Mouse (Mus musculus): ENCODE measurements around the gene Aspdh. TPM values are rescaled to one million over a fixed set of nuclear protein-coding genes. Genes with fewer than 3 reads are reported as not detected.
A peak's percentile ranks its signal among the peaks of the same experiment; 100 is the strongest.

The Aspdh gene
- polyA plus RNA-seq, 1 experiment from 2014 or later, result 3.8 TPM

DNA sequence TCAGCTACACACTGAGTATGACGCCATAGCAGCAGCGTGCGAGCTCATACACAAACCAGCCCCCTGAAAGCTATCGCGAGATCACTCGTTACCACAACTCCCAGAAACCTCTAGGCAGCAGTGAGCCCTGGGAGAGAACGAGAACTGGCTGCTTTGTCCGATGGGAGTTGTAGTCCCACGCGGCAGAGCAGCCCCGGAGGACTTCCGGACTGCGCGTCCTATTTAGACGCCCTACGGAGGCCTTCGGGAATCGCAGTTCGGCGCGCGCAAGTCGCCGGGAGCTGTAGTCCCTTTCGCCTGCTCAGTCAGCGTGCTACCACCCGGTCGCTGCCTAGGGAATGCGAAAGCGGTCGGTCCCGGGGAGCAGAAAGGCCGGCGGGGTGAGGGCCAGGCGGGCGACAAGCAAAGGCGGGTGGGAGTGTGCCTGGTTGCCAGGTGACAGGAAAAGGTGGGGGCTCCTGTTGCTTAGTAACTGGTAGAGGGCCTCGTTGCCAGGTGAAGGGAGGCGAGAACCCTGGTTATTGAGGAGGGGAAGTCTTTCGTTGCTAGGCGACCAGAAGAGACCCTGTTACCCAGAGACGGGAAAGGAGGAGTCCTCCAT is 2.7 kb downstream of the Aspdh start, which contains the start of gene Josd2:
Josd2 (plus strand) TSS at position 170 of the 601 bp plus-strand sequence.
- Histone ChIP-seq H3K4me2 (replicated peaks) (peak within 1 kb of the TSS; percentile 58), H3K9ac (peak within 1 kb of the TSS; percentile 58), H3K9me3 (no peaks in the 10 kb centered on the region), H3K4me1 (peaks cover 39% of the 10 kb centered on the region), H3K27me3 (replicated peaks) (peaks cover 8% of the 10 kb centered on the region; the same call in 1 of the 2 replicates), H3K27ac (peak within 1 kb of the TSS; percentile 64; the same call in 1 of the 2 replicates), H3K4me3 (peak within 1 kb of the TSS; percentile 60), H3K36me3 (peaks cover 5% of the 10 kb centered on the region; the same call in 1 of the 2 replicates)
- under 1% methylated on average over 42 of the region's 42 CpGs for WGBS
- peak; percentile 93 for ATAC-seq (ENCODE audit: low FRiP score, low read depth)

DNA sequence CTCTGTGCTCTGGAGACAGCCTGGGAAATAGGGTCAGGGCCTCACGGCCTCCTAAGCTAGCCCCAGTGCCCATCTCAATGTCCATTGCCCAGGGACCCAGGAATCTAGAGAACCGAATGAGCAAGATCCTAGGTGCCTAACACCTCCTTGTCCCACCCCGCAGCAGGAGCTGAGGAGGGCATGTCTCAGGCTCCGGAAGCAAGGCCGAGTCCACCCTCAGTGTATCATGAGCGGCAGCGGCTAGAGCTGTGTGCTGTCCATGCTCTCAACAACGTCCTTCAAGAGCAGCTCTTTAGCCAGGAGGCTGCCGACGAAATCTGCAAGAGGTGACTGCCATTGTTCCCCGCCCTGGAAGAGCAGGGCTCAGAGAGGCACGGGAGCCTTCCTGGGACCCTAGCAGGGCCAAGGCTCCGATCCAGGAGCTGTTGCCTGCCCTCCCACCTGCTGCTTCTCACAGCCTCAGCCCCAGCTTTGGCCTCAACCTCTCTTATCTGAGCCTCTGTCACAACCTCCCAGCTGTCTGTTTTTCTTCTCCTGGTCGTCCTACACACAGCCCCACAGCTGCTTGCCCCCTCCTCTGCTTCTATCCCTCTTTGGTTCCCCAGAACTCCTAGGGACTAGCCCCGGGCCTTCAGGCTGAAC is 3.6 kb downstream of the Aspdh start:
- Histone ChIP-seq H3K27me3 (replicated peaks) (peaks cover 3% of the 10 kb centered on the region; the same call in 1 of the 2 replicates), H3K4me3 (peak overlapping the region; percentile 60), H3K27ac (peak overlapping the region; percentile 38; the same call in 1 of the 2 replicates), H3K9ac (peak overlapping the region; percentile 58), H3K4me1 (peaks cover 39% of the 10 kb centered on the region), H3K9me3 (no peaks in the 10 kb centered on the region), H3K4me2 (replicated peaks) (peak overlapping the region; percentile 58), H3K36me3 (no peaks in the 10 kb centered on the region)
- no peak for ATAC-seq (ENCODE audit: low FRiP score, low read depth)
- 68% methylated on average over 15 of the region's 15 CpGs for WGBS

GRCm38 (mm10) chr7:44469677-44470675 is 4.8 kb downstream of the Aspdh start:
- no peak for ATAC-seq (ENCODE audit: low FRiP score, low read depth)
- 0 out of 2 replicates have a peak overlapping the region, but pooled peaks have one; percentile 7 for H3K4me2 ChIP-seq (replicated peaks)
- H3K4me3 ChIP-seq, result no peak overlapping the region
- H3K27ac ChIP-seq, result no peak overlapping the region
- no peaks in the 10 kb centered on the region for H3K36me3 ChIP-seq
- peaks cover 37% of the 10 kb centered on the region for H3K4me1 ChIP-seq
- 90% methylated on average over 16 of the region's 16 CpGs for WGBS
- H3K9ac ChIP-seq, result peak overlapping the region; percentile 3; the same call in 1 of the 2 replicates
- H3K9me3 ChIP-seq, result no peaks in the 10 kb centered on the region
- no peaks in the 10 kb centered on the region for H3K27me3 ChIP-seq (replicated peaks)

GRCm38 (mm10) chr7:44470696-44471612 is 5.8 kb downstream of the Aspdh start:
- peaks cover 8% of the 10 kb centered on the region; the same call in 1 of the 2 replicates for H3K27me3 ChIP-seq (replicated peaks)
- no peak overlapping the region for H3K4me3 ChIP-seq
- no peaks in the 10 kb centered on the region for H3K36me3 ChIP-seq
- no peaks in the 10 kb centered on the region for H3K9me3 ChIP-seq
- no peak overlapping the region for H3K9ac ChIP-seq
- ATAC-seq (ENCODE audit: low FRiP score, low read depth), result no peak
- peaks cover 37% of the 10 kb centered on the region for H3K4me1 ChIP-seq
- H3K4me2 ChIP-seq (replicated peaks), result no peak overlapping the region
- WGBS, result 87% methylated on average over 16 of the region's 16 CpGs
- no peak overlapping the region for H3K27ac ChIP-seq

- no peak for ATAC-seq (ENCODE audit: low FRiP score, low read depth)
- Histone ChIP-seq H3K4me2 (replicated peaks) (no peak overlapping the region), H3K4me3 (no peak overlapping the region), H3K36me3 (no peaks in the 10 kb centered on the region), H3K9me3 (no peaks in the 10 kb centered on the region), H3K9ac (no peak overlapping the region), H3K27ac (no peak overlapping the region), H3K4me1 (peaks cover 37% of the 10 kb centered on the region), H3K27me3 (replicated peaks) (peaks cover 18% of the 10 kb centered on the region)
- 52% methylated on average over 6 of the region's 6 CpGs for WGBS
Measured at GRCm38 (mm10) chr7:44471880-44472557, 6.8 kb downstream of the Aspdh start.

- WGBS, result 21% methylated on average over 1 of the region's 1 CpGs
- ATAC-seq (ENCODE audit: low FRiP score, low read depth), result no peak
- Histone ChIP-seq H3K27ac (no peak overlapping the region), H3K9ac (no peak overlapping the region), H3K27me3 (replicated peaks) (peaks cover 23% of the 10 kb centered on the region), H3K9me3 (no peaks in the 10 kb centered on the region), H3K4me3 (no peak overlapping the region), H3K4me1 (peaks cover 37% of the 10 kb centered on the region), H3K36me3 (no peaks in the 10 kb centered on the region), H3K4me2 (replicated peaks) (no peak overlapping the region)
Measured at GRCm38 (mm10) chr7:44472558-44472885, 7.3 kb downstream of the Aspdh start.

- Histone ChIP-seq H3K27ac (no peak overlapping the region), H3K4me1 (peaks cover 37% of the 10 kb centered on the region)
Measured at GRCm38 (mm10) chr7:44472961-44473646, 7.9 kb downstream of the Aspdh start.

DNA sequence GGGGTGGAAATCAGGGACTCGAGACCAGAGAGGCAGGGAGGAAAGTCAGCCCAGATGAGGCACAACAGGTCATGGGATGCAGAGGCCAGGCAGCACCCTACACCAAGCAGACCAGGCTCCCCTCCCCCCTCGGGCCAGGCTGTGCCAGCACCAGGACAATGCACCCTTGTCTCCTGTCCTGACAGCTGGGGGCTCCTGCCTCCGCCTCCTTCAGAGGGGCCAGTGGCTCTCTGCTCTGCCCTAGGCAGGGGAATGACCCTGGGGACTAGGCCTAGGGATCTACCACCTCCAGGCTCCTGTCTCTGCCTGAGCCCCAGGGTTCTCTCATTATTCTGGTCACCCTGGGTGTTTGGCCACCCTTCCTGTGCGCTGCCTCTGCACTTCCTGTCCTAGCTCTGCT is 9.2 kb downstream of the Aspdh start:
- 10% methylated on average over 4 of the region's 4 CpGs for WGBS
- peak; percentile 88 for ATAC-seq (ENCODE audit: low FRiP score, low read depth)
- no peak overlapping the region for H3K4me3 ChIP-seq
- H3K27ac ChIP-seq, result 0 out of 2 replicates have a peak overlapping the region, but pooled peaks have one; percentile 33
- peaks cover 27% of the 10 kb centered on the region for H3K4me1 ChIP-seq
- H3K9ac ChIP-seq, result peak overlapping the region; percentile 47
- no peaks in the 10 kb centered on the region for H3K9me3 ChIP-seq
- H3K4me2 ChIP-seq (replicated peaks), result peak overlapping the region; percentile 31
- H3K27me3 ChIP-seq (replicated peaks), result peaks cover 39% of the 10 kb centered on the region
- H3K36me3 ChIP-seq, result no peaks in the 10 kb centered on the region

More at GRCm38 (mm10) chr7:44472961-44473646, 7.9 kb downstream of the Aspdh start:
- Histone ChIP-seq H3K9ac (peak overlapping the region; percentile 42; the same call in 1 of the 2 replicates), H3K27me3 (replicated peaks) (peaks cover 28% of the 10 kb centered on the region), H3K4me2 (replicated peaks) (no peak overlapping the region), H3K9me3 (no peaks in the 10 kb centered on the region), H3K36me3 (no peaks in the 10 kb centered on the region), H3K4me3 (no peak overlapping the region)
- 60% methylated on average over 9 of the region's 9 CpGs for WGBS
- ATAC-seq (ENCODE audit: low FRiP score, low read depth), result no peak

GRCm38 (mm10) chr7:44475046-44475614 is 9.9 kb downstream of the Aspdh start:
- 0 out of 2 replicates have a peak overlapping the region, but pooled peaks have one; percentile 32 for H3K27ac ChIP-seq
- H3K9me3 ChIP-seq, result no peaks in the 10 kb centered on the region
- peak overlapping the region; percentile 31 for H3K4me2 ChIP-seq (replicated peaks)
- H3K4me1 ChIP-seq, result peaks cover 27% of the 10 kb centered on the region
- H3K9ac ChIP-seq, result no peak overlapping the region
- no peak; the same call in 1 of the 2 replicates for ATAC-seq (ENCODE audit: low FRiP score, low read depth)
- no peak overlapping the region for H3K4me3 ChIP-seq
- 36% methylated on average over 5 of the region's 5 CpGs for WGBS
- H3K27me3 ChIP-seq (replicated peaks), result peaks cover 47% of the 10 kb centered on the region
- H3K36me3 ChIP-seq, result no peaks in the 10 kb centered on the region

DNA sequence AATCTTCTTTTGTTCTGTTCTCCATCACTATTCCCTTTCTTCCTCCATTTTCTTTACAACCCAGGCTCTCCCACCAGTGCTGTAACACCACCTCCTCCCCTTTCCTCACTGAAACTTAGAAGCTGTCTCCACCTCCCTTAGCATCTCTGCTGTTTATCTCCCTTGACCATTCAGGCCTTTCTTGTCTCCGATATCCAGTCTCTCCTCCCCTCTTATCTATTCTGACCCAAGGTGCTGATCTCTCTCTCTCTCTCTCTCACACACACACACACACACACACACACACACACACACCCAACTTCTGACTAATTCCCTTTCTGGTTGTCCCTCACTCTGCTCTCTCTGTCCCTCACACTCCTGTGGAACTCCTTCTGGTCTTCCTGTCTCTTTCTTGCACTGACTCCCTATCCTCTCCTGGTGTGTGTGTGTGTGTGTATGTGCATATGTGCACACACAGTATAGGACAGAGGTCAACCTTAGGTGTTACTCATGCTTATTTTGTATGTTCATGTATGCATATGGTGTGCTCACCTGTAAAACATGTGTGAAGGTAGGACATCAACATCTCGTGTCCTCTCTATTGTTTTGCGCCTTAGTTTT is 17.7 kb downstream of the Aspdh start:
- H3K4me3 ChIP-seq, result no peak overlapping the region
- no peak for ATAC-seq (ENCODE audit: low FRiP score, low read depth)
- H3K27me3 ChIP-seq (replicated peaks), result peaks cover 42% of the 10 kb centered on the region
- WGBS, result 76% methylated on average over 3 of the region's 3 CpGs
- peaks cover 3% of the 10 kb centered on the region; the same call in 1 of the 2 replicates for H3K4me1 ChIP-seq
- no peaks in the 10 kb centered on the region for H3K9me3 ChIP-seq
- no peak overlapping the region for H3K27ac ChIP-seq
- no peaks in the 10 kb centered on the region; the same call in 1 of the 2 replicates for H3K36me3 ChIP-seq
- no peak overlapping the region for H3K9ac ChIP-seq
- no peak overlapping the region for H3K4me2 ChIP-seq (replicated peaks)

Measured in neural tube, embryonic 12.5 days (tissue).